Mouse (Mus musculus) liver, embryonic 14.5 days (tissue): ENCODE data around the gene Pnpo. TPM values are rescaled to one million over a fixed set of nuclear protein-coding genes. Genes with fewer than 3 reads are reported as not detected.

ENCODE experiments used
- ATAC-seq: fragments of 200-750 bp; cut with Nextera tagmentation; 2 replicates; pipeline ENCODE4 v1.8.0; 2017; ENCODE audit warnings: moderate number of reproducible peaks, mild to moderate bottlenecking, moderate library complexity; ENCODE audit not compliant: insufficient read depth
- DNase-seq, 3 experiments: peaks; one replicate each; pipeline ENCODE4 v3.0.0-alpha.2; 2012 to 2013; ENCODE audit warnings: low read depth in 3 of 3, low spot score in 3 of 3
- H3K27ac ChIP-seq: fragments of 300-500 bp; sonication (generic); 2 replicates; pipeline ENCODE4 v1.5.1; 2014; ENCODE audit warnings: moderate library complexity, mild to moderate bottlenecking, control low read depth, inconsistent platforms
- H3K27me3 ChIP-seq: fragments of 300-500 bp; sonication (generic); 2 replicates; pipeline ENCODE4 v1.6.1; 2014; ENCODE audit warnings: mild to moderate bottlenecking, low read length, moderate library complexity; ENCODE audit not compliant: control insufficient read depth, insufficient read depth
- H3K36me3 ChIP-seq: fragments of 300-500 bp; sonication (generic); replicated peaks from 2 replicates; pipeline ENCODE4 v1.6.1; 2014; ENCODE audit warnings: low read depth; ENCODE audit not compliant: control insufficient read depth, insufficient read depth
- H3K4me1 ChIP-seq, 2 experiments: fragments of 200-500 bp in 1 of 2; fragments of 300-500 bp in 1 of 2; sonication (generic) in 1 of 2; replicated peaks; 2 replicates each; pipeline ENCODE4 v1.6.1; 2012 to 2014; ENCODE audit warnings: antibody characterized with exemption in 1 of 2, inconsistent platforms in 1 of 2, low read length in 1 of 2; ENCODE audit not compliant: control insufficient read depth in 2 of 2, insufficient read depth in 2 of 2
- H3K4me2 ChIP-seq: fragments of 300-500 bp; sonication (generic); 2 replicates; pipeline ENCODE4 v1.6.1; 2014; ENCODE audit warnings: low read depth, mild to moderate bottlenecking, control low read depth, moderate library complexity
- H3K4me3 ChIP-seq, 2 experiments: fragments of 200-500 bp in 1 of 2; fragments of 300-500 bp in 1 of 2; sonication (generic) in 1 of 2; 2 replicates each; pipeline ENCODE4 v1.5.1; 2012 to 2014; ENCODE audit warnings: low read depth in 2 of 2, low read length in 2 of 2, mild to moderate bottlenecking in 2 of 2, control low read depth in 1 of 2, inconsistent platforms in 1 of 2, moderate library complexity in 1 of 2; ENCODE audit not compliant: insufficient read depth in 1 of 2
- H3K9ac ChIP-seq: fragments of 300-500 bp; sonication (generic); replicated peaks from 2 replicates; pipeline ENCODE4 v1.6.1; 2014; ENCODE audit warnings: mild to moderate bottlenecking, control low read depth, moderate library complexity
- H3K9me3 ChIP-seq: fragments of 300-500 bp; sonication (generic); 2 replicates; pipeline ENCODE4 v1.6.1; 2016; ENCODE audit warnings: low read length, mixed read lengths; ENCODE audit not compliant: control insufficient read depth
- CTCF ChIP-seq: IDR thresholded peaks from 2 replicates; pipeline ENCODE4 v1.5.1; 2016; ENCODE audit warnings: antibody characterized with exemption, low read depth, control low read depth
- EP300 ChIP-seq: IDR thresholded peaks from 2 replicates; pipeline ENCODE4 v1.6.1; 2016; ENCODE audit warnings: antibody characterized with exemption, low read depth
- WGBS: fragments of 180-500 bp; shearing (Covaris S2); extraction: QIAGEN DNeasy Blood & Tissue Kit; methylation state at CpG from one replicate; pipeline ENCODE4 v1.1.7; 2014; ENCODE audit not compliant: insufficient replicate concordance; 5-methylcytosine and 5-hydroxymethylcytosine counted together
- polyA plus RNA-seq, 2 experiments: library from polyadenylated mRNA; depleted of rRNA in 1 of 2; stranded (reverse) in 1 of 2; unstranded in 1 of 2; fragments of >200 nt; fragmentation: Nextera tagmentation in 1 of 2; extraction: Ambion mirVana in 1 of 2; gene quantifications; 2 replicates each; pipeline versions ENCODE4 v1.2.1 to v1.2.3; 2012 to 2014

Pnpo gene
- polyA plus RNA-seq, 2 experiments: 355 to 564 TPM

DNA sequence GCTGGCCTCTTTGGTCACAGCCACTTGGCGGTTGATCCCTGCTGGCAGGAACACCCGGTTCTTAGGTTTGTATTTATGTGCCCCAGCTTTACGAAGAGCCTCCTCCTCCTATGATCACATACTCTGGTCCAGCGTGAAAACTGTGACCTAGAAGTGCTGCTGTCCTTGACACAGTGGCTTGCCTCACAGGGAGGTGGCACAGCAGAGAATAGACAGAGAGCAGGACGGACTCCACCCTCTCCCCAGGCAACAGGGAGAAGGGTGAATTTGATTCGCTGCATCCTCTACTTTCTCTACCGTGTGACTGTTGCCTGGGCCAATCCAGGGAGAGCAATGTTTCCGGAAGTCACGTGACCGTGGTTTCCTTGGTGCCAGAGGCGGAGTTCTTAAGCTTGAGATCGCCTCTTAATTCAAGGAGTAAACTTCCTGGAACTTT is 8.8 kb downstream of the Pnpo start:
- ATAC-seq: peak; percentile 89
- Histone ChIP-seq H3K36me3 (peaks cover 40% of the 10 kb centered on the region), H3K4me1 (peaks cover 72 to 77% of the 10 kb centered on the region in 2 experiments), H3K27ac (peak overlapping the region; percentile 100), H3K4me2 (peak overlapping the region; percentile 54), H3K9ac (peak overlapping the region; percentile 36), H3K27me3 (no peaks in the 10 kb centered on the region), H3K4me3 (peak overlapping the region in 1 of 2 experiments; percentile 18; a peak in 1 of 4 replicates), H3K9me3 (no peaks in the 10 kb centered on the region)
- no peak for TF ChIP-seq EP300
- TF ChIP-seq CTCF: no peak
- 25% methylated on average over 12 of the region's 12 CpGs for WGBS
- peak; percentile 89 to 93 (median 89) for DNase-seq

DNA sequence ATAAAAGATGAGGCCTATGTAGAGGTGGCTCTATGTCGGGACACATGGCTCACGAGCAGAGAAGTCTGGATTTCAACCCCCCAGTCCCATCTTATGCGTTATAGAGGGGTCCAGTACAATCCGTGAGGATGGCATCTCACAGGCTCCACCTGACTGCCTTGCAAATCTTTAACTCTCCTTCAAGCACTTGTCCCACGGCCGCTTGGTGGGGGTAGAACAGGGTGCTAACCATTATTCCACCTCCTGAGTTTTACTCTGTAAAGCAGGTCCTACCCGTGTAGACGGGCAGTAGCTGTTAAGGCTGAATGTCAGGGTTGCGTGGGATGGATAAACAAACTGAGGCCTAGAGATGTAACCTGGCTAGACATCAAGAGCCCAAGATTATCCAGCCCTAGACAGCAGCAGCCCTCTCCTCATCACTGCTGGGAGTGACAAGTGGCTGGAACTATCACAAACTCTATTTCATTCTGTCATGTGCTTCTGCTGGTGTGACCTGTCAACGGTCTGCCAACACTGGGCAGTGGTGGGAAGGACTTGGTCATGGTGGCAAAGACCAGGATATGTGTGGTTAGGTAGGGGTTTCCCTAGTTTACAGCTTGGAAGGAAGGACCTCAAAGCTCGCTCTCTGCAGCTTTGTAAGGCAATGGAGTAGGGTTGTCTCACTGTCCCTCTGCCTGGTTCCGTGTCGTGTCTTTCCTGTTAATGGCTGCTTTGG is 10.1 kb downstream of the Pnpo start:
- no peak for TF ChIP-seq CTCF
- TF ChIP-seq EP300: no peak
- DNase-seq (no peak), ATAC-seq (no peak)
- WGBS: 86% methylated on average over 13 of the region's 13 CpGs
- Histone ChIP-seq H3K9ac (no peak overlapping the region), H3K27ac (peak overlapping the region; percentile 76), H3K4me1 (peaks cover 72 to 79% of the 10 kb centered on the region in 2 experiments), H3K4me3 (no peak overlapping the region), H3K27me3 (no peaks in the 10 kb centered on the region), H3K9me3 (no peaks in the 10 kb centered on the region), H3K4me2 (no peak overlapping the region), H3K36me3 (peaks cover 28% of the 10 kb centered on the region)

DNA sequence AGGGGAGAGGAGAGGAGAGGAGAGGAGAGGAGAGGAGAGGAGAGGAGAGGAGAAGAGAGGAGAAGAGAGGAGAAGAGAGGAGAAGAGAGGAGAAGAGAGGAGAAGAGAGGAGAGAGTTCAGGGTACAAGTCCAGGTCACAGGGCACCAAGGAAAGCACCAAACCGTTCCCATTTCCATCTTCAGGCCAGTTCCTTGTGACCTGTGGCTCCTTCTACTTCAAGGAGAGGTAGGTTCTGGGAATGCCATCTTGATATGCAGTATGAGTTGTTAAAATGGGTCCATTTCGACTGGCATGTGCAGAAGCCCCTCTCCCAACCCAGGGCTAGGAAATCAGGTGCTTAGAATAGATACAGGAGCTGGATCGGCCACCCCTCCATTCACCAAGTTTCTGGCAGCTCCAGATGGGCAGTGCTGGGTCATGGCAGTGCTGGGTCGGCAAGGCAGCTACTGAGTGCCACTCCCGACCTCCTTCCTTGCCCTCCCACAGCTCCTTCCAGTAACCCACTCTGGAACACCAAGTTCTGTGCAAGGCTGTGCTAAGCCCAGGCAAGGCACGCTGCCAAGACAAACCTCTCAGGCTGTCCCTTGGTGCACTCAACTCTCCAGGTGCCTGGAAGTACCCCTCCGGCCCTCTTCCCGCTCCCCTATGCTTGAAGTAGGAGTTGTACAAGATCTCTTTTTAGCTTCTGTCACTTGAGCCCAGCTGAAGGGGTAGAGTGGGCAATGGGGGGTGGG is 12.3 kb downstream of the Pnpo start:
- H3K36me3 ChIP-seq: peaks cover 6% of the 10 kb centered on the region
- H3K9ac ChIP-seq: no peak overlapping the region; the same call in 1 of the 2 replicates
- H3K27me3 ChIP-seq: no peaks in the 10 kb centered on the region
- TF ChIP-seq EP300 (no peak), CTCF (no peak)
- no peak overlapping the region for H3K4me3 ChIP-seq
- peak overlapping the region; percentile 23 for H3K27ac ChIP-seq
- 62% methylated on average over 8 of the region's 8 CpGs for WGBS
- peak overlapping the region; percentile 18; the same call in 1 of the 2 replicates for H3K4me2 ChIP-seq
- H3K4me1 ChIP-seq: peaks cover 69 to 80% of the 10 kb centered on the region in 2 experiments
- DNase-seq (no peak), ATAC-seq (no peak)
- no peaks in the 10 kb centered on the region for H3K9me3 ChIP-seq

DNA sequence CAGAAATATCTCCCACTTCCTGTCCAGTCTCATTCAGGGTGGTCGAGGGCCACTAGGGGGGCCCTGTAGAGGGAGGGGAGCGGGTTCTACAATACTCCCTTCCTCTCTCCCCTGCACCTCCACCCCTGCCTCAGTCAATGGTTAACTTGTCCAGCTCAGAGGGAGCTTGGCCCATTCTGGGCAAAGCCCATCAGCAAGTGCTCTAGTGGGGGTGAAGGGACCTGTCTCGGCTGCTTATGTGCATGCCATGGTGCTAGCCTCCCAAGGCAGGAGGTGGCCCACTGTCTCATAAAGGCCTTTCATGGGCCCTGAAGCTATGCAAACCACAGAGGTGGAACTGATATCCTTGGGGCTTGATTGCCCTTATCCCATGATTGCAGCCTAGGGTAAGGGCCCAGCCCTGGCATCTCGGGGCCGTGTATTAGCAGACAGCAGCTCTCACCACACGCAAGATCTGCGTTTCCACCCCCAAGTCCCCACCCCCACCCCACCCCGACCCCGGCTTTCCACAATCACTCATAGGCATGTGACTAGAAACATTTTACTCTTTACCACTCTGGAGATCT is 13.9 kb downstream of the Pnpo start:
- Histone ChIP-seq H3K27ac (peak overlapping the region; percentile 69), H3K9ac (peak overlapping the region; percentile 24), H3K9me3 (no peaks in the 10 kb centered on the region), H3K4me3 (0 out of 4 replicates have a peak overlapping the region, but pooled peaks of 1 of the 2 experiments have one; percentile 6), H3K27me3 (no peaks in the 10 kb centered on the region), H3K4me1 (peaks cover 77 to 83% of the 10 kb centered on the region in 2 experiments), H3K36me3 (no peaks in the 10 kb centered on the region), H3K4me2 (peak overlapping the region; percentile 47)
- ATAC-seq: peak; percentile 60
- peak; percentile 70 for TF ChIP-seq EP300
- no peak for TF ChIP-seq CTCF
- DNase-seq: no peak
- WGBS: 16% methylated on average over 9 of the region's 9 CpGs
